Mouse (Mus musculus) intestine, embryonic 14.5 days (tissue): Measurements from ENCODE around the gene Hoxb5. TPM values are rescaled to one million over a fixed set of nuclear protein-coding genes. Genes with fewer than 3 reads are reported as not detected.

Experiments
- ATAC-seq: fragments of 200-750 bp; cut with Nextera tagmentation; replicated peaks from 2 replicates; pipeline ENCODE4 v1.8.0; 2017; ENCODE audit warnings: low read depth, moderate number of reproducible peaks, moderate TSS enrichment, moderate library complexity; ENCODE audit not compliant: low FRiP score, low TSS enrichment
- DNase-seq: peaks from one replicate; pipeline ENCODE4 v3.0.0-alpha.2; 2018; ENCODE audit warnings: low spot score
- H3K27ac ChIP-seq: fragments of 300-500 bp; sonication (generic); 2 replicates; pipeline ENCODE4 v1.5.1; 2014; ENCODE audit warnings: low read depth, mild to moderate bottlenecking, control low read depth
- H3K27me3 ChIP-seq: fragments of 300-500 bp; sonication (generic); replicated peaks from 2 replicates; pipeline ENCODE4 v1.6.1; 2014; ENCODE audit warnings: low read length, control low read depth; ENCODE audit not compliant: control insufficient read depth, insufficient read depth
- H3K36me3 ChIP-seq: fragments of 300-500 bp; sonication (generic); 2 replicates; pipeline ENCODE4 v1.6.1; 2014; ENCODE audit warnings: low read length, control low read depth; ENCODE audit not compliant: control insufficient read depth, insufficient read depth
- H3K4me1 ChIP-seq: fragments of 300-500 bp; sonication (generic); replicated peaks from 2 replicates; pipeline ENCODE4 v1.6.1; 2014; ENCODE audit warnings: low read length, control low read depth, mixed read lengths; ENCODE audit not compliant: control insufficient read depth, insufficient read depth
- H3K4me2 ChIP-seq: fragments of 300-500 bp; sonication (generic); 2 replicates; pipeline ENCODE4 v1.6.1; 2014; ENCODE audit warnings: low read length
- H3K4me3 ChIP-seq: fragments of 300-500 bp; sonication (generic); 2 replicates; pipeline ENCODE4 v1.5.1; 2014; ENCODE audit warnings: low read depth, low read length, control low read depth, mixed read lengths
- H3K9ac ChIP-seq: fragments of 300-500 bp; sonication (generic); 2 replicates; pipeline ENCODE4 v1.6.1; 2014; ENCODE audit warnings: mild to moderate bottlenecking, low read length
- H3K9me3 ChIP-seq: fragments of 300-500 bp; sonication (generic); 2 replicates; pipeline ENCODE4 v1.6.1; 2016; ENCODE audit warnings: low read length, control low read depth; ENCODE audit not compliant: control insufficient read depth
- WGBS: fragments of 180-500 bp; shearing (Covaris S2); extraction: QIAGEN DNeasy Blood & Tissue Kit; methylation state at CpG from one replicate; pipeline ENCODE4 v1.1.7; 2014; 5-methylcytosine and 5-hydroxymethylcytosine counted together
- polyA plus RNA-seq: library from polyadenylated mRNA; unstranded; fragments of >200 nt; fragmentation: Nextera tagmentation; extraction: Ambion mirVana; gene quantifications from 2 replicates; pipeline ENCODE4 v1.2.1, GENCODE M21; 2014

Hoxb5 gene
- polyA plus RNA-seq, 1 experiment from 2014 or later = 49.6 TPM

DNA sequence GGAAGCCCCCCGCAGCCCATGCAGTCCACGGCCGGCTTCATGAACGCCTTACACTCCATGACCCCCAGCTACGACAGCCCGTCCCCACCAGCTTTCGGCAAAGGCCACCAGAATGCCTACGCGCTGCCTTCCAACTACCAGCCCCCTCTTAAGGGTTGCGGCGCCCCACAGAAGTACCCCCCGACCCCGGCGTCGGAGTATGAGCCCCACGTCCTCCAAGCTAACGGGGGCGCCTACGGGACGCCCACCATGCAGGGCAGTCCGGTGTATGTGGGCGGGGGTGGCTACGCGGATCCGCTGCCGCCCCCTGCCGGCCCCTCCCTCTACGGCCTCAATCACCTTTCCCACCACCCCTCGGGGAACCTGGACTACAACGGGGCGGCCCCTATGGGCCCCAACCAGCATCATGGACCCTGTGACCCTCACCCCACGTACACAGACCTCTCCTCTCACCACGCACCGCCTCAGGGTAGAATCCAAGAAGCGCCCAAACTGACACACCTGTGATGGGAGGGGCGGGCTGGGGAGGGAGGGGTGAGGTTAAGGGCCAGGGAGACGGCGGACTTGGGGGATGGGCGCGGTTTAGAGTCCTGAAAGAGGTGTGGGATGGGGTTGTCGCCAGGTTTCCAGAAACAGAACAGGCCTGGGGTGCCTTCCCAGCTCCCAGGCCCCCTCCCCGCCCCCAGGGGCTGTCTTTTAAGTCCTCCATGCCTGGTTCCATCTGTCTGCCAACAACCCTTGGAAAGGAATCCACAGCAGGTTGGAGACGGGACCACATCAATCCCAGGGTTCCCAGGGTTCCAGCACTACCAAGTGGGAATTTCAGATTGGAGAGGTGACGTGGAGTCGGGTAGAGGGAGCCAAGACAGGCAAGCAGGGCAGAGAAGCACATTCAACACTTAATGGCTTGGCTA is 43.0 kb downstream of the Hoxb5 start:
- 11% methylated on average over 45 of the region's 45 CpGs for WGBS
- Histone ChIP-seq H3K27ac (peak overlapping the region; percentile 98), H3K4me1 (peaks cover 79% of the 10 kb centered on the region), H3K4me3 (peak overlapping the region; percentile 25), H3K9me3 (no peaks in the 10 kb centered on the region), H3K27me3 (no peaks in the 10 kb centered on the region), H3K9ac (peak overlapping the region; percentile 76), H3K36me3 (peaks cover 9% of the 10 kb centered on the region; the same call in 1 of the 2 replicates), H3K4me2 (peak overlapping the region; percentile 85)
- ATAC-seq = 0 out of 2 replicates have a peak, but pooled peaks have one; percentile 7
- DNase-seq = peak; percentile 77

DNA sequence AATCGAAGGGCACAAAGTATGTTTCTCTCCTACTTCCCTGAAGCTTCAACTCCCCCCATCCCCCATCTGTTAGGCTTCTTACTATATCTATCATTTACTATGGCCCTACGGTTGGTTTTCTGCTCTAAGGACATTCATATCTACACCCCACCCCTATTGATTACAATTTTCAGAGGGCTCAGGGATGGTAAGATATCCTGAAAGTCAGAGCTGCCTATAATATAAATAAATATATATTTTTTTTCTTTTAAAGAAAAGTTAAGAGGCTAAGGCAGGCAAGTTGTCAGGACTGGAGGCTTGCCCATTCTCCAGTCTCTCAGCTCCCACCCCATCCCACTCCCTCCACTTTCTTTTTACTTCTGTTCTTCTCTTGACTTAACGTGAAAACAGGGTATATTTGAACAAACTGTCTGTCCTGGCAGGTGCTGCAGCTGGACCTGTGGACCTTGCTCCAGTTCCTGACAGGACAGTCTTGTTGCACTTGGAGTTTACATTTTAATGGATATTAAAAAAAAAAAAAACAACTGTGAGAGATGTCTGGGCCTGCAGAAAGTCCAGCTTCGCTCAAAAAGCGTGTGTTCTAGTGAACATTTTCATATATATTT is 43.9 kb downstream of the Hoxb5 start:
- Histone ChIP-seq H3K27ac (peak overlapping the region; percentile 98), H3K36me3 (peaks cover 9% of the 10 kb centered on the region; the same call in 1 of the 2 replicates), H3K27me3 (no peaks in the 10 kb centered on the region), H3K4me3 (no peak overlapping the region), H3K9ac (peak overlapping the region; percentile 7; the same call in 1 of the 2 replicates), H3K4me2 (peak overlapping the region; percentile 85; the same call in 1 of the 2 replicates), H3K4me1 (peaks cover 79% of the 10 kb centered on the region), H3K9me3 (no peaks in the 10 kb centered on the region)
- ATAC-seq (no peak), DNase-seq (no peak)
- 33% methylated on average over 5 of the region's 5 CpGs for WGBS

GRCm38 (mm10) chr11:96347717-96348116 is 44.6 kb downstream of the Hoxb5 start:
- peak overlapping the region; percentile 42 for H3K9ac ChIP-seq
- DNase-seq (no peak), ATAC-seq (no peak)
- H3K27me3 ChIP-seq = no peaks in the 10 kb centered on the region
- no peaks in the 10 kb centered on the region for H3K9me3 ChIP-seq
- H3K27ac ChIP-seq = peak overlapping the region; percentile 99
- H3K4me3 ChIP-seq = no peak overlapping the region
- peaks cover 9% of the 10 kb centered on the region; the same call in 1 of the 2 replicates for H3K36me3 ChIP-seq
- WGBS = 22% methylated on average over 4 of the region's 4 CpGs
- peaks cover 73% of the 10 kb centered on the region for H3K4me1 ChIP-seq
- H3K4me2 ChIP-seq = peak overlapping the region; percentile 46

DNA sequence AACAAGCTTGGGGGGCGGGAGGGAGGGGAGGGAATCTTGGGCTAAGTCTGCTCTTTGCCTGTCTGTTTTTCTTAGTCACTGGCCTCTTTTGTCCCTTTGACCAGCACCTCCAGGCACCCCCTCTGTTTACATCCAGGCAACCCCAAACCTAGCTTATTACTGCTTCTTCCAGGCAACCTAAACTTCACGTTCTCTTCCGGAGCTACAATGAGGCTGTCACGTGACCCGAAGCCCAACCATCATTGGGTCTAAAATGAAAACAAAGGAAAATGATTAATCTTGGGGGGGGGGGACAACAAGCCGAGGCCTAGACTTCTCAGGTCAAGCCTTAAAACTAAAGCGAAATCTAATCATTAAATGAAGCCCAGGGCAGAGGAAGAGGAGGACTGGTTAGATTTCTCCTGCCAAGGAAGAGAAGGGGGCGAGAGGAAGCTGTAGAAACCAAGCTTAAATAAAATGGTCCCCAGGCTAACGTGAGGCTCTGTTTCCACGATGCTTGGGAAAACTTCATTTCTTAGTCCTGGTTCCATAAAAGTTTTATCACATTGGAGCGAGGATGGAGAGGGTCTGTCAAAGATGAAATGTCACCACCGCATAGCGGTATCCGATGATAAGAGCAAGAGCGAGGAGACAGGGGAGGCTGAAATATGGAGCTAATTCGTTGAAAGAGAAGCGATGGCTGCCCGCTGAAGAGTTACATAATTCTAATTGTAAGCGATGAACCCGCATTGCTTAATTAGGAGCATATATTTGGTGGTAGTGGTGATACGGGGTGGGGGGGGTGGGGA is 45.2 kb downstream of the Hoxb5 start:
- Histone ChIP-seq H3K9ac (peak overlapping the region; percentile 42), H3K27ac (peak overlapping the region; percentile 99), H3K36me3 (peaks cover 12% of the 10 kb centered on the region; the same call in 1 of the 2 replicates), H3K9me3 (no peaks in the 10 kb centered on the region), H3K4me3 (peak overlapping the region; percentile 10; the same call in 1 of the 2 replicates), H3K27me3 (no peaks in the 10 kb centered on the region), H3K4me2 (peak overlapping the region; percentile 46), H3K4me1 (peaks cover 67% of the 10 kb centered on the region)
- DNase-seq (peak; percentile 73), ATAC-seq (no peak)
- 18% methylated on average over 21 of the region's 21 CpGs for WGBS

DNA sequence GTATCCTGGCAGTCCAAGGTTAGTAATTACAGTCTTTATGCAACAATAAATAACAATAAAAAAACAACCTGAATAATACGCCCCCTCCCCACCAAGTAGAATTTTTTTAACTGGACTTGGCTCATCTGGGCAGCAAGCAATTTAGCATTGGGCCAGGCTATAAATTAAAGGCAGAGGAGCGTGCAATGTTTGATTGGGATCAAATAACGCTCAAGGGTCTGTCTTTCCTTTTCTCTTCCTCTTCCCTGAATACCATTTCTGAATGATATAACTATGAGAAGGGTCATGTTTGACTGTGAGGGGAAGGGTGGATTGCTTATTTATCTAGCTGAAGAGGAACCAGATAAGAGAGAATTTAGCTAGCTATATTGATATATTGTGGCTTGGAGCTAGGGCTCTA is 45.9 kb downstream of the Hoxb5 start:
- Histone ChIP-seq H3K9ac (peak overlapping the region; percentile 41), H3K4me1 (peaks cover 63% of the 10 kb centered on the region), H3K9me3 (no peaks in the 10 kb centered on the region), H3K36me3 (peaks cover 17% of the 10 kb centered on the region), H3K4me3 (no peak overlapping the region), H3K27me3 (no peaks in the 10 kb centered on the region), H3K4me2 (peak overlapping the region; percentile 46), H3K27ac (peak overlapping the region; percentile 99)
- ATAC-seq (no peak), DNase-seq (no peak)
- 13% methylated on average over 3 of the region's 3 CpGs for WGBS

- Histone ChIP-seq H3K4me3 (no peak overlapping the region), H3K9me3 (no peaks in the 10 kb centered on the region), H3K4me2 (peak overlapping the region; percentile 46), H3K27ac (peak overlapping the region; percentile 99), H3K27me3 (no peaks in the 10 kb centered on the region), H3K4me1 (peaks cover 56% of the 10 kb centered on the region), H3K9ac (peak overlapping the region; percentile 41), H3K36me3 (peaks cover 10% of the 10 kb centered on the region)
- WGBS = 15% methylated on average over 12 of the region's 14 CpGs
- DNase-seq (peak; percentile 72), ATAC-seq (no peak)
Measured at GRCm38 (mm10) chr11:96349491-96350340, 46.6 kb downstream of the Hoxb5 start.

DNA sequence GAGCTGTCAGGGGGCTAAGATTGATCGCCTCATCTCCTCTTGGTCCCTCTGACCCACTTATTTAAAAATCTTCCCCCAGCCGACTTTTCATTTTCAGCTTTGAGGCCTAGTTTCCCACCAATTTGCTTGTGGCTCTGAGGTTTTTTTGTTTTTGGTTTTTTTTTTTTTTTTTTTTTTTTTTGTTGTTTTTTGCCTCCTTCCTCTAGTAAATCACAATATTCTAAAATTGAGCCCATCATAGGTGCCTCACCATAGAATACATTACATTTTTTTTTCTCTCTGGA is 47.1 kb downstream of the Hoxb5 start, which contains the start of gene Hoxb2:
Gene Hoxb2 (plus strand): TSS at position 185 of the 284 bp plus-strand sequence.
- Histone ChIP-seq H3K36me3 (peaks cover 8% of the 10 kb centered on the region; the same call in 1 of the 2 replicates), H3K4me2 (peak within 1 kb of the TSS; percentile 83), H3K9me3 (no peaks in the 10 kb centered on the region), H3K27me3 (no peaks in the 10 kb centered on the region), H3K27ac (peak within 1 kb of the TSS; percentile 99), H3K4me1 (peaks cover 56% of the 10 kb centered on the region), H3K4me3 (peak within 1 kb of the TSS; percentile 50; the same call in 1 of the 2 replicates), H3K9ac (peak within 1 kb of the TSS; percentile 87)
- 20% methylated on average over 2 of the region's 2 CpGs for WGBS
- DNase-seq = peak; percentile 53
- ATAC-seq = no peak
